Comparison of ENCODE assay signal across 11 mouse cellular contexts in the genomic region with DNA sequence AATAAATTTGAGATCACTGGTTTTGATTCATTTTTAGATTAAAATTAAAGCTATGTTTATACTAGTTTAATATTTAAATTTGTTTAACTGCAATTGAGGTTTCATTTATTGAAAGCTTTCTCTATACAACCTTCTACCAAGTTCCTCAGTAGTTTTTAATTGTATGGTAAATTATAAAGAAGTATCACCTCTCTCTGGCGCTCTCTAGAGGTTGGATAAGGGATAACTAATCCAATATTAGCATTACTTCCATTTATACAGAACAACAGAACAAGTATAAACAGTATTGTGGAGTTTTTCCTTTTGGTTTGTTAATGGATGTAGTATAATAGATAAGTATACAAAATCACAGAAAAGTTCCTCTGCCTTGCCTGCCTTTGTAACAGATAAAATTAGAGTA. TPM values are rescaled to one million over a fixed set of nuclear protein-coding genes. Genes with fewer than 3 reads are reported as not detected.
DNase-seq lines count a peak whose midpoint lies in the region; ATAC-seq lines count a peak whose summit lies in the region.
"Had no signal": no experiment of that assay in that cellular context is flagged by ENCODE, and none has a peak within 500 bp of the region (broad histone marks: within the 10 kb centered on the region; RNA-seq: fewer than 3 reads in every experiment).

No protein-coding gene starts in this region.

- no peaks in the 10 kb centered on the region for H3K27me3 ChIP-seq in hindbrain, embryonic 14.5 days (ENCODE audit: control insufficient read depth, insufficient read depth, low read length)
- no peaks in the 10 kb centered on the region for H3K27me3 ChIP-seq in hindbrain, embryonic 12.5 days
- H3K27me3 ChIP-seq in embryonic facial prominence, embryonic 14.5 days (replicated peaks; ENCODE audit: control insufficient read depth, insufficient read depth, low read length), result no peaks in the 10 kb centered on the region
- H3K27me3 ChIP-seq: embryonic facial prominence, embryonic 12.5 days; midbrain, embryonic 12.5 days had no signal

- 31% methylated on average over 1 of the region's 1 CpGs for WGBS in hindbrain, embryonic 14.5 days
- WGBS in hindbrain, embryonic 12.5 days, result 19% methylated on average over 1 of the region's 1 CpGs
- 17% methylated on average over 1 of the region's 1 CpGs for WGBS in embryonic facial prominence, embryonic 14.5 days

- H3K27ac ChIP-seq in hindbrain, embryonic 14.5 days, result no peak overlapping the region
- H3K27ac ChIP-seq in hindbrain, embryonic 12.5 days, result no peak overlapping the region
- H3K27ac ChIP-seq in embryonic facial prominence, embryonic 14.5 days (replicated peaks; ENCODE audit: low read depth, low read length), result no peak overlapping the region
- H3K27ac ChIP-seq: embryonic facial prominence, embryonic 12.5 days; midbrain, embryonic 12.5 days had no signal

- no peak for ATAC-seq in hindbrain, embryonic 14.5 days (ENCODE audit: low FRiP score)
- no peak for ATAC-seq in hindbrain, embryonic 12.5 days (ENCODE audit: low FRiP score)
- ATAC-seq in embryonic facial prominence, embryonic 14.5 days (ENCODE audit: low read depth), result no peak
- ATAC-seq in granulocyte monocyte progenitor cell, adult 5-6 weeks (replicated peaks; ENCODE audit: poor library complexity, severe bottlenecking), result no peak; the same call in 1 of the 2 replicates

- no peaks in the 10 kb centered on the region for H3K4me1 ChIP-seq in hindbrain, embryonic 14.5 days (replicated peaks; ENCODE audit: control insufficient read depth, insufficient read depth, low read length)
- H3K4me1 ChIP-seq in hindbrain, embryonic 12.5 days, result no peaks in the 10 kb centered on the region
- no peaks in the 10 kb centered on the region for H3K4me1 ChIP-seq in embryonic facial prominence, embryonic 14.5 days (ENCODE audit: control insufficient read depth, insufficient read depth, low read length)
- H3K4me1 ChIP-seq: embryonic facial prominence, embryonic 12.5 days; midbrain, embryonic 12.5 days had no signal

- H3K36me3 ChIP-seq in hindbrain, embryonic 14.5 days (replicated peaks; ENCODE audit: control insufficient read depth, insufficient read depth), result peaks cover 76% of the 10 kb centered on the region
- H3K36me3 ChIP-seq in hindbrain, embryonic 12.5 days, result peaks cover 48% of the 10 kb centered on the region
- peaks cover 73% of the 10 kb centered on the region for H3K36me3 ChIP-seq in embryonic facial prominence, embryonic 14.5 days (ENCODE audit: control insufficient read depth, insufficient read depth, low read length)

- no peak overlapping the region for H3K4me2 ChIP-seq in hindbrain, embryonic 14.5 days (replicated peaks)
- H3K4me2 ChIP-seq in hindbrain, embryonic 12.5 days (replicated peaks), result no peak overlapping the region
- no peak overlapping the region for H3K4me2 ChIP-seq in embryonic facial prominence, embryonic 14.5 days (ENCODE audit: low read depth, low read length)
- H3K4me2 ChIP-seq: embryonic facial prominence, embryonic 12.5 days; midbrain, embryonic 12.5 days had no signal

- H3K9me3 ChIP-seq in hindbrain, embryonic 14.5 days (ENCODE audit: control insufficient read depth, low read length), result no peaks in the 10 kb centered on the region
- no peaks in the 10 kb centered on the region for H3K9me3 ChIP-seq in hindbrain, embryonic 12.5 days (replicated peaks)
- H3K9me3 ChIP-seq in embryonic facial prominence, embryonic 14.5 days (ENCODE audit: control insufficient read depth, low read length), result no peaks in the 10 kb centered on the region
- H3K9me3 ChIP-seq: embryonic facial prominence, embryonic 12.5 days; midbrain, embryonic 12.5 days had no signal

- DNase-seq in hindbrain, embryonic 14.5 days (ENCODE audit: low spot score), result peak; percentile 76
- peak; percentile 48 for DNase-seq in thymus, postnatal 0 days (ENCODE audit: low spot score)
- no peak for DNase-seq in thymus, postnatal 4 days
- peak; percentile 36 for DNase-seq in embryonic facial prominence, embryonic 14.5 days (ENCODE audit: low spot score)
- DNase-seq in adrenal gland, postnatal 25 days, result no peak
- DNase-seq in gastrocnemius, adult 8-10 months (ENCODE audit: low spot score in 2 of 2), result no peak
- DNase-seq: layer of hippocampus, adult 9-11 months had no signal

- H3K4me3 ChIP-seq in hindbrain, embryonic 14.5 days (replicated peaks; ENCODE audit: low read length), result no peak overlapping the region
- H3K4me3 ChIP-seq in hindbrain, embryonic 12.5 days, result no peak overlapping the region
- H3K4me3 ChIP-seq in embryonic facial prominence, embryonic 14.5 days (ENCODE audit: low read depth, low read length), result no peak overlapping the region
- H3K4me3 ChIP-seq: embryonic facial prominence, embryonic 12.5 days; midbrain, embryonic 12.5 days had no signal

- H3K9ac ChIP-seq in hindbrain, embryonic 14.5 days, result no peak overlapping the region
- no peak overlapping the region for H3K9ac ChIP-seq in hindbrain, embryonic 12.5 days
- no peak overlapping the region for H3K9ac ChIP-seq in embryonic facial prominence, embryonic 14.5 days (ENCODE audit: low read depth, low read length)
- H3K9ac ChIP-seq: embryonic facial prominence, embryonic 12.5 days; midbrain, embryonic 12.5 days had no signal

RNA-seq across cellular contexts. Expression of gene Clns1a, which starts 17.2 kb away (rescaled TPM):
- polyA plus RNA-seq in hindbrain, embryonic 14.5 days (2014; fragmentation: Nextera tagmentation; extraction: Ambion mirVana), result 189 and 192 TPM in 2 replicates
- polyA plus RNA-seq in hindbrain, embryonic 12.5 days (2016; fragmentation: Nextera tagmentation; extraction: Ambion mirVana), result 197 TPM in 2 replicates
- 244 and 247 TPM in 2 replicates for polyA plus RNA-seq in thymus, postnatal 0 days (2015; fragmentation: Nextera tagmentation; extraction: Ambion mirVana)
- polyA plus RNA-seq in embryonic facial prominence, embryonic 14.5 days (2014; fragmentation: Nextera tagmentation; extraction: Ambion mirVana), result 162 and 182 TPM in 2 replicates
- total RNA-seq in granulocyte monocyte progenitor cell, adult 5-6 weeks (2014; fragmentation: Nextera tagmentation), result 124 and 134 TPM in 2 replicates
- 153 and 162 TPM in 2 replicates for total RNA-seq in granulocyte monocyte progenitor cell, adult 5-6 weeks (2017)
- total RNA-seq in adrenal gland, postnatal 25 days (2021), result 54.1 and 56.9 TPM in 2 replicates
- 10 to 100 TPM; 30.6 to 32.6 (median 31.4) TPM for total RNA-seq in gastrocnemius, adult 8-10 months (2022)

RNA-seq across cellular contexts. Expression of gene Aqp11, which starts 58.9 kb away (rescaled TPM):
- polyA plus RNA-seq in hindbrain, embryonic 14.5 days (2014; fragmentation: Nextera tagmentation; extraction: Ambion mirVana), result 21.6 and 22.0 TPM in 2 replicates
- polyA plus RNA-seq in hindbrain, embryonic 12.5 days (2016; fragmentation: Nextera tagmentation; extraction: Ambion mirVana), result 6.2 TPM in 2 replicates
- polyA plus RNA-seq in thymus, postnatal 0 days (2015; fragmentation: Nextera tagmentation; extraction: Ambion mirVana), result 368 and 376 TPM in 2 replicates
- 4.4 and 4.7 TPM in 2 replicates for polyA plus RNA-seq in embryonic facial prominence, embryonic 14.5 days (2014; fragmentation: Nextera tagmentation; extraction: Ambion mirVana)
- 1.1 and 1.5 TPM in 2 replicates for total RNA-seq in granulocyte monocyte progenitor cell, adult 5-6 weeks (2014; fragmentation: Nextera tagmentation)
- 0.36 and 4.4 TPM in 2 replicates for total RNA-seq in granulocyte monocyte progenitor cell, adult 5-6 weeks (2017)
- 4.0 and 5.2 TPM in 2 replicates for total RNA-seq in adrenal gland, postnatal 25 days (2021)
- 1 to 10 TPM in 1 of 4 experiments, under 1 TPM in 3; 0.58 to 1.1 (median 0.70) TPM for total RNA-seq in gastrocnemius, adult 8-10 months (2022)

Comparison
In these comparisons a context has a peak if more than half of its experiments do, and no peak if none do; other contexts are left out.
1. DNase-seq: peak in hindbrain, embryonic 14.5 days (single experiment), thymus, postnatal 0 days (single experiment) and embryonic facial prominence, embryonic 14.5 days (single experiment); none in thymus, postnatal 4 days (single experiment), adrenal gland, postnatal 25 days (single experiment) and gastrocnemius, adult 8-10 months (0 of 2).
2. RNA of gene Aqp11, which starts 58.9 kb away (polyA plus RNA-seq): 368 to 376 TPM in thymus, postnatal 0 days; 21.6 to 22.0 TPM in hindbrain, embryonic 14.5 days, 6.2 TPM in hindbrain, embryonic 12.5 days and 4.4 to 4.7 TPM in embryonic facial prominence, embryonic 14.5 days; every median in the first group is over 10 times any median in the second.